Mouse (Mus musculus) layer of hippocampus, postnatal 10 days (tissue): Measurements from ENCODE around the gene Asprv1. TPM values are rescaled to one million over a fixed set of nuclear protein-coding genes. Genes with fewer than 3 reads are reported as not detected.

Source experiments
- DNase-seq, 2 experiments: peaks; one replicate each; pipeline ENCODE4 v3.0.0; 2021; ENCODE audit warnings: low spot score in 2 of 2
- total RNA-seq, 2 experiments: library from RNA; stranded (reverse); gene quantifications; 2 replicates each; pipeline ENCODE4 v1.2.3; 2021

Asprv1 gene
- total RNA-seq, 2 experiments from 2014 or later = 0.91 to 1.6 TPM

DNA sequence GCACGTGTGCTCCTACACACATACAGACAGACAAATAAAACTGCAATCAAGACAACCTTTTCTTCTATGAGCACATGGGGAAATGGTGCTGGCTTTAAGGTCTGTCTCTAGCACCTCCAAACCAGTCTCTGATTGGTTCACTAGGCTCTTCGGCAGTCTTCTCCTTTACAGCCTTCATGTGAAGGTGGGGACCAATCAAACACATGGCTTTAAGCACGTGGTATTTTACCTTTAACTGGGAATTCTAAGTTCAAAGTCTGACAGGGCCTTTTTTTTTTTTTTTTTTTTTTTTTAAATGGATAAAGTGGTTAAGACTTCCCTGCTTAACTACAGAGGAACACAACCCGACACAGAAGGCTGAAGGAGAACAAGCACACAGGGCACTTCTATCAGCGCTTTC, 37.1 kb downstream of the Asprv1 start:
- DNase-seq = no peak

DNA sequence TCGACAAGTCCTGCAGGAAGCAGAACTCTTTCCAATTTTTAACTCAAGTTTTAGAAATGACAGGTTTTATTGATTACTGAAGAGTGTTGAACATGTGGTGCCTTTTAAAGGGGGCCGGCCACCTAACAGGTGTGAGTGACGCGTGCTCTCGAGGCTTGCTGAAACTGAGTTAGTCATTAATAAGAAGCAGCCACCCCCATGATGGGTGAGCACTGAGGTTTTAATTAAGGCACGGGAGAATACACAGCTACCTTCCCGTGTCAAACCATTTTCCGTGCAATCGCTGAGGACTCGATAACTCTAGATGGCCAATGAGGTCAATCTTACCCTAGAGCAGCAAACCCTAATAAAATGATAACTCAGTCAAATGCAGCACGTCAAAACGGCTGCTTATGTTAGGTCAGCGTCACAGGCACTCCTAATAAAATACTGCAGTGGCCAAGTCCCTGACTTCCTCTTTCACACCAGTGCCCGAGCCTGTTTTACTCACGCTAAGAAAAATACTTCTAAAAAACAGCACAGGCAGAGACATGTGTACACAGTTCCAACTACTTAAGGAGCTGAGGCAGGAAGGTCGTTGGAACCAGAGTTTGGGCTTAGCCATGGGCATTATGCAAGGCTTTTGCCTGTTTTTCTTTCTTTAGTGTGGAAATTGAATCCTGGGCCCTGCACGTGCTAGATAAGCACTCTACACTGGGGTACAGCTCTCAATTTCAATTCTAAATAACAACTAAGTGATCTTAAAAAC, 37.8 kb downstream of the Asprv1 start:
- no peak for DNase-seq

DNA sequence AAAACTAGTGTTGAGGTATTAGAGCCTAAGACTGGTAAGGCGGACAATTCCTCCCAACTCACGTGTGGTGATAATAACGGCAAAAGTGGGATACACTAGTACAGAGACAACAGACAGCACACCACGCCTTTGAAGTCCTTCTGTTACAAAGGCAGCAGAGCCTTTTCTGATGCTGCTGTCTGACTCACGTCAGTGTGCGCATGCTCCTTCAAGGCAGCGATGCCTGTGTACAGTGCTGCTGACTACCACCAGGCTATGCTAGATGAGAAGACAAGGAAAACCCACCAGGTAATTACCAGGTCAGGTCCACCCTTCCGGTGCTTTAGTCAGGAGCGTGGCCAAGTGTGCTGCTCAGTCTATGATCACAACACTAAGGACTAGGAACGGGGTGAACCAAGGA, 39.1 kb downstream of the Asprv1 start:
- DNase-seq = no peak

DNA sequence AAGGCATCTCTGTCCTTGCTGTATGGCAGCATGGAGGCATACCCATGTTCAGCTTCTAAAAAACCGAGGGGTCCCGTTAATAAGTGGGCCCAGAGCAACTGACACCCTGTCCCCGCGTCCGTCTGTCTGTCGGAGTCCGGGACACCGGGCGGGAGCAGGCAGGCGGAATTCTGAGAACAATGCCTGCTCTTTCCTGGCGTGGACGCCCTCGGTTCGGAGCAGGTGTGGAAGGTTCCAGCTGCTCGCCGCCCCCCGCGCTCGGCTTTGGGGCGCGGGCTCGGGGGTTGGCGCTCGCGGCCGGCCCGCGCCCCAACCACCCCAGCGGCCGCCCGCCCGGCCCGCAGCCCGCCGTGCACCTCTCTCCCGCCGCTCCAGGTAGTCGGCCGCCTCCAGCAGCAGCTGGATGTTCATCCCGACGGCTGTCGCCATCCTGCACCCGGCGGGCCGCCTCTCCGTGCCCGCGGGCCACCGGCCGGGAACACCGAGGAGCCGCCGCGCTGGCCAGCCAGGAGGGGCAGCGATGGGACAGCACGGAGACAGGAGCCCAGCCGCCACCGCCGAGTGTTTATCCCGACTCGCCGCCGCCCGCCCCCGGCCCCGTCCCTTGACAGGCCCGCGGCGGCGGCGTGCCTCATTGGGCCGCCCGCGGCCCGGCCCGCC, 40.7 kb downstream of the Asprv1 start, which contains the start of gene Mxd1:
Mxd1 (minus strand) TSS at position 582 of the 660 bp plus-strand sequence.
- peak in 1 of 2 experiments; percentile 32 for DNase-seq

DNA sequence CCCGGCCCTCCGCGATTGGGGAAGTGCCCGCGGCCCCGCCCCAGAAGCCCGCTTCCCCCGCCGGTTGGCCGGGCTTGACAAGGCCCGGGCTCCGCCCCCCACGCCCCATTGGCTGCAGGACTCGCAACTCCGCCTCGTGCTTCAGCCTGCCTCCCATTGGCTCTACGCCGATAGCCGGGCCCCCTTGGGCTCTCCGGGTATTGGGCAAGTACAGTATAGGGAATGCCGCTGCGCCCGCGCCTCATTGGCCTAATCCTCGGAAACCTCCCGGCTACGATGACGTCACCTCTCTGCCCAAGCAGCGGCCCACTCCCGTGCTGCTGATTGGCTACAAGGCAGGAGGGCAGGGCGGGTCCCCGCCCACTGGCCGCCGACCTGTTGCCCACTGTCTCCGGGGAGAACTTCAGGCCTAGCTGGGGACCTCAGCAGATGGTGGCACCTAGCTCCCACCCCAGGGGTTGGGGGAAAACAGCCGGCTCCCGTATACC, 41.3 kb downstream of the Asprv1 start:
- peak; percentile 100 for DNase-seq

DNA sequence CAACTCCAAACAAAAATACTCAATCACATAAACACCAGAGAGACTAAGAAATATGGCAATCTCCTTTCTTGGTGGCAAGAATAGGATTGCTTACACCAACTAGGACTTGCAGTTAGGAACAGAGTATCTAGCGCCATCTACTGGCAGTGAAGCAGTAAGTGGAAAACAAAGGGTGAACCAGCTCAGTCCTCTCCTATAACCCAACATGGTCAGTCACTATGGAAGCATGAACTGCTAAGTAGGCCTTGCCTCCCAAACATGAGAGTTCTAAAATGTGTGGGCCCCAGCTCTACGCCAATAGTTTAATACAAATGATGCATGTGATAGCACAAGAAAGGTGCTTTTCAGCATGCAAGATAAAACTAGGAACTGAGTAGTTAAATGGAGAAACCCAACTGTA, 42.9 kb downstream of the Asprv1 start:
- peak; percentile 44 to 60 for DNase-seq

DNA sequence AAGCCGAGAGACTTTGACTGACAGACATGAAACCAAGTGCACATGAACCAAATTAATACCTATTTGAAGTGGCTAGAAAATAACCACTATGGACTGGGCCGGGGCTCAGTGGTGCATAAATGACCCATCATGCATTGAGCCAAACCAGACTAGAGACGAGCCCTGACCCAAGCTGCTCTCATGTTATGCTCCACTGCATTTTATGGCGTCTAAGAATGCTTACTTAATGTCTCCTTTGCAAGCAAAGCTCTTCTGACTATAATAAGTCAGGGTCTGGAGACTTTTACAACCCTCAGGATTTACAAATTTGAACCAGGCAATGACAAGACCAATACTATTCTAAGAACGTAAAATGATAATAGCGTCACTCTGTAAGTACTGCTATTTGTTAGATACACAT, 50.4 kb downstream of the Asprv1 start:
- no peak for DNase-seq

Other genes starting within 250 kb of the Asprv1 start
- 100 to 1,000 TPM; 119 to 133 TPM for gene Pcyox1, start 231.0 kb upstream of the Asprv1 start, total RNA-seq
- gene Tia1, start 223.9 kb upstream of the Asprv1 start, total RNA-seq = 100 to 1,000 TPM; 148 to 168 TPM
- gene Gm44790, start 201.5 kb upstream of the Asprv1 start, total RNA-seq = not detected
- gene C87436, start 189.8 kb upstream of the Asprv1 start, total RNA-seq = 10 to 100 TPM; 13.6 to 15.9 TPM
- 100 to 1,000 TPM; 159 to 184 TPM for gene Pcbp1, start 101.8 kb upstream of the Asprv1 start, total RNA-seq
- gene Mxd1, start 41.0 kb downstream of the Asprv1 start, total RNA-seq = 10 to 100 TPM; 15.1 to 16.4 TPM
- gene Snrnp27, start 56.4 kb downstream of the Asprv1 start, total RNA-seq = 10 to 100 TPM; 56.4 to 63.5 TPM
- 10 to 100 TPM; 37.9 to 40.2 TPM for gene Gmcl1, start 105.2 kb downstream of the Asprv1 start, total RNA-seq
- gene Anxa4, start 165.4 kb downstream of the Asprv1 start, total RNA-seq = 1 to 10 TPM; 6.1 to 6.4 TPM
- gene Aak1, start 221.4 kb downstream of the Asprv1 start, total RNA-seq = 100 to 1,000 TPM; 276 to 295 TPM